In the genomic region with DNA sequence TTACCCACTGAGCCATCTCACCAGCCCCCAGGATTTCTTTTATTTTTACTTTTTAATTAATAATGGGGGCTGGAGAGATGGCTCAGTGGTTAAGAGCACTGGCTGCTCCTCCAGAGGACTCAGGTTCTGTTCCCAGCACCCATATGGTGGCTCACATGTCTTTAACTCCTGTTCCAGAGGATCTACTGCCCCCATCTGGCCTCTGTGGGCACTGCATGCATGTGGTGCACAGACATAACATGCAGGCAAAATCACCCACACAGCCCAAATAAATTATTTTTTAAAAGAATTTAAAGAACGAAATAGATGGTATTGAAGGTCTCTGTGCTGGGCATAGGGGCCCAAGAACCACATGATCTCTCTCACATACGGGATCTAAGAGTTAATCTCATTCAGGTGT, we compare ENCODE assay signal across 1 mouse cellular context.
TF ChIP-seq lines count a peak whose summit lies in the region.

No protein-coding gene starts in this region.

TF ChIP-seq in ES-E14, 5 proteins besides CTCF, POLR2A, EP300 and RAD21:
- TF ChIP-seq HCFC1 (IDR thresholded peaks at IDR 0.05; ENCODE audit: borderline replicate concordance, insufficient read depth, low read length) (no peak), CHD2 (IDR thresholded peaks at IDR 0.05; ENCODE audit: low read depth, low read length) (no peak), ZNF384 (IDR thresholded peaks at IDR 0.05; ENCODE audit: low read depth, low read length) (no peak), MAFK (IDR thresholded peaks at IDR 0.05; ENCODE audit: insufficient read depth, low read depth, low read length) (no peak), ZC3H11A (IDR thresholded peaks at IDR 0.05; ENCODE audit: borderline replicate concordance, low read depth, low read length) (no peak)
